In the genomic region with DNA sequence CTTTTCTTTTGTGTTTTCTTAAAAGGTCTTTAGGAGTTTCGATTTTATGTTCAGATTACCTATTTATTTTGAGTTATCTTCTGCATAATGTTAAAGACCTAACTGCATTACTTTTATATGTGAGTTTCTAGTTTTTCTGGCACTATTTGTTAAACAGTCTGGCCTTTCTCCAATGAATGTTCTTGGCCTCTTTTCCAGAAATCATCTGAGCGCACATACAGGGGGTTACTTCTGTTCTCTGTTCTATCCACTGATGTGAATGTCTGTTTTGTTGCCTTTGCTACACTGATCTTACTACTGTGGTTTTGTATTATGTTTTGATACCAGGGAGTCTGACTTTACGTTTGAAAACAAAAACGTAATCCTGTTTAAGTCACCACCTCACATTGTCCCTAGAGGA, we compare ENCODE assay signal across 27 mouse cellular contexts. TPM values are rescaled to one million over a fixed set of nuclear protein-coding genes. Genes with fewer than 3 reads are reported as not detected.
DNase-seq lines count a peak whose midpoint lies in the region; ATAC-seq and TF ChIP-seq lines count a peak whose summit lies in the region.
"Had no signal": no experiment of that assay in that cellular context is flagged by ENCODE, and none has a peak within 500 bp of the region (broad histone marks: within the 10 kb centered on the region; RNA-seq: fewer than 3 reads in every experiment).

No protein-coding gene starts in this region.

- peak; percentile 8 for DNase-seq in embryonic facial prominence, embryonic 14.5 days (ENCODE audit: low spot score)
- no peak for DNase-seq in embryonic facial prominence, embryonic 10.5 days (ENCODE audit: low spot score)
- DNase-seq in limb, embryonic 14.5 days (ENCODE audit: low spot score), result peak; percentile 27
- no peak for DNase-seq in limb, embryonic 10.5 days (ENCODE audit: low spot score)
- DNase-seq in lung, postnatal 10 days, result peak; percentile 10
- no peak for DNase-seq in lung, postnatal 36 days
- DNase-seq in telencephalon, adult 2 months (ENCODE audit: low read depth, low spot score), result peak; percentile 19
- DNase-seq in adrenal gland, postnatal 4 days (ENCODE audit: low spot score in 2 of 2), result no peak
- DNase-seq: adrenal gland, adult 2 months; adrenal gland, postnatal 25 days; B cell, adult 2 months; cerebellum, adult 11-12 months; cerebellum, adult 9-10 months; cerebellum, postnatal 25 days; gastrocnemius, postnatal 36 days; heart, adult 11 months; heart, postnatal 4 days had no signal

- no peaks in the 10 kb centered on the region for H3K4me1 ChIP-seq in embryonic facial prominence, embryonic 14.5 days (ENCODE audit: control insufficient read depth, insufficient read depth, low read length)
- H3K4me1 ChIP-seq in embryonic facial prominence, embryonic 10.5 days, result no peaks in the 10 kb centered on the region
- H3K4me1 ChIP-seq in limb, embryonic 14.5 days (ENCODE audit: control insufficient read depth, insufficient read depth, low read length), result no peaks in the 10 kb centered on the region
- H3K4me1 ChIP-seq in limb, embryonic 10.5 days, result no peaks in the 10 kb centered on the region
- H3K4me1 ChIP-seq: embryonic facial prominence, embryonic 15.5 days; forebrain, embryonic 10.5 days; hindbrain, embryonic 13.5 days had no signal

- no peaks in the 10 kb centered on the region for H3K9me3 ChIP-seq in embryonic facial prominence, embryonic 14.5 days (ENCODE audit: control insufficient read depth, low read length)
- no peaks in the 10 kb centered on the region for H3K9me3 ChIP-seq in embryonic facial prominence, embryonic 10.5 days
- H3K9me3 ChIP-seq in limb, embryonic 14.5 days (ENCODE audit: control insufficient read depth, low read length), result no peaks in the 10 kb centered on the region
- H3K9me3 ChIP-seq in limb, embryonic 10.5 days (replicated peaks), result no peaks in the 10 kb centered on the region
- H3K9me3 ChIP-seq: embryonic facial prominence, embryonic 15.5 days; forebrain, embryonic 10.5 days; G1E; hindbrain, embryonic 13.5 days had no signal

- H3K27ac ChIP-seq in embryonic facial prominence, embryonic 14.5 days (replicated peaks; ENCODE audit: low read depth, low read length), result no peak overlapping the region
- no peak overlapping the region for H3K27ac ChIP-seq in embryonic facial prominence, embryonic 10.5 days (replicated peaks)
- no peak overlapping the region for H3K27ac ChIP-seq in limb, embryonic 14.5 days (replicated peaks; ENCODE audit: low read depth, low read length)
- no peak overlapping the region for H3K27ac ChIP-seq in limb, embryonic 10.5 days
- H3K27ac ChIP-seq: embryonic facial prominence, embryonic 15.5 days; forebrain, embryonic 10.5 days; hindbrain, embryonic 13.5 days; hindbrain, postnatal 0 days had no signal

- no peaks in the 10 kb centered on the region for H3K27me3 ChIP-seq in embryonic facial prominence, embryonic 14.5 days (replicated peaks; ENCODE audit: control insufficient read depth, insufficient read depth, low read length)
- H3K27me3 ChIP-seq in embryonic facial prominence, embryonic 10.5 days (replicated peaks; ENCODE audit: low read depth, poor library complexity, severe bottlenecking), result no peaks in the 10 kb centered on the region
- no peaks in the 10 kb centered on the region for H3K27me3 ChIP-seq in limb, embryonic 14.5 days (ENCODE audit: control insufficient read depth, insufficient read depth, low read length)
- H3K27me3 ChIP-seq in limb, embryonic 10.5 days (ENCODE audit: low read depth, poor library complexity, severe bottlenecking), result no peaks in the 10 kb centered on the region
- H3K27me3 ChIP-seq: embryonic facial prominence, embryonic 15.5 days; hindbrain, embryonic 13.5 days; Patski had no signal

- no peak overlapping the region for H3K4me2 ChIP-seq in embryonic facial prominence, embryonic 14.5 days (ENCODE audit: low read depth, low read length)
- H3K4me2 ChIP-seq in limb, embryonic 14.5 days (replicated peaks; ENCODE audit: low read depth, low read length, severe bottlenecking), result no peak overlapping the region
- H3K4me2 ChIP-seq: embryonic facial prominence, embryonic 15.5 days; hindbrain, embryonic 13.5 days had no signal

- no peak overlapping the region for H3K9ac ChIP-seq in embryonic facial prominence, embryonic 14.5 days (ENCODE audit: low read depth, low read length)
- H3K9ac ChIP-seq in limb, embryonic 14.5 days (ENCODE audit: low read depth, low read length, severe bottlenecking), result no peak overlapping the region
- H3K9ac ChIP-seq: embryonic facial prominence, embryonic 15.5 days; hindbrain, embryonic 13.5 days had no signal

- ATAC-seq in embryonic facial prominence, embryonic 14.5 days (ENCODE audit: low read depth), result no peak
- ATAC-seq in limb, embryonic 14.5 days (ENCODE audit: low FRiP score, low read depth), result no peak
- ATAC-seq: activated CD4-positive, CD25-positive, alpha-beta regulatory T cell, adult 4 months; CD4-positive, CD25-positive, alpha-beta regulatory T cell, adult 4 months; forebrain, embryonic 14.5 days; hindbrain, postnatal 0 days; Patski had no signal

- 74% methylated on average over 4 of the region's 4 CpGs for WGBS in embryonic facial prominence, embryonic 14.5 days
- 85% methylated on average over 4 of the region's 4 CpGs for WGBS in embryonic facial prominence, embryonic 10.5 days
- 82% methylated on average over 4 of the region's 4 CpGs for WGBS in limb, embryonic 14.5 days
- 90% methylated on average over 4 of the region's 4 CpGs for WGBS in limb, embryonic 10.5 days

- TF ChIP-seq POLR2A in limb, embryonic 14.5 days (IDR thresholded peaks at IDR 0.05; ENCODE audit: borderline replicate concordance, extremely low read depth, insufficient read depth, insufficient read length), result no peak

- H3K36me3 ChIP-seq in embryonic facial prominence, embryonic 14.5 days (ENCODE audit: control insufficient read depth, insufficient read depth, low read length), result no peaks in the 10 kb centered on the region
- no peaks in the 10 kb centered on the region for H3K36me3 ChIP-seq in embryonic facial prominence, embryonic 10.5 days (replicated peaks)
- H3K36me3 ChIP-seq in limb, embryonic 14.5 days (ENCODE audit: control insufficient read depth, insufficient read depth, low read length), result no peaks in the 10 kb centered on the region
- no peaks in the 10 kb centered on the region for H3K36me3 ChIP-seq in limb, embryonic 10.5 days
- H3K36me3 ChIP-seq: embryonic facial prominence, embryonic 15.5 days; forebrain, embryonic 10.5 days; G1E; hindbrain, embryonic 13.5 days had no signal

- H3K4me3 ChIP-seq in embryonic facial prominence, embryonic 14.5 days (ENCODE audit: low read depth, low read length), result no peak overlapping the region
- H3K4me3 ChIP-seq in embryonic facial prominence, embryonic 10.5 days, result no peak overlapping the region
- no peak overlapping the region for H3K4me3 ChIP-seq in limb, embryonic 14.5 days (replicated peaks; ENCODE audit: low read length)
- no peak overlapping the region for H3K4me3 ChIP-seq in limb, embryonic 10.5 days
- H3K4me3 ChIP-seq: embryonic facial prominence, embryonic 15.5 days; erythroblast, embryonic 14.5 days; forebrain, embryonic 10.5 days; hindbrain, embryonic 13.5 days had no signal

RNA-seq across cellular contexts. Expression of a gene that starts 3.8 kb away (rescaled TPM):
- polyA plus RNA-seq in embryonic facial prominence, embryonic 14.5 days (2014; fragmentation: Nextera tagmentation; extraction: Ambion mirVana), result 27.8 and 28.5 TPM in 2 replicates
- 30.5 and 30.7 TPM in 2 replicates for polyA plus RNA-seq in embryonic facial prominence, embryonic 10.5 days (2016; fragmentation: Nextera tagmentation; extraction: Ambion mirVana)
- polyA plus RNA-seq in limb, embryonic 14.5 days (2012; rRNA removed), result 19.2 and 19.4 TPM in 2 replicates
- 28.6 and 28.7 TPM in 2 replicates for polyA plus RNA-seq in limb, embryonic 14.5 days (2014; fragmentation: Nextera tagmentation; extraction: Ambion mirVana)
- 32.9 and 33.2 TPM in 2 replicates for polyA plus RNA-seq in limb, embryonic 10.5 days (2016; fragmentation: Nextera tagmentation; extraction: Ambion mirVana)
- total RNA-seq in adrenal gland, postnatal 4 days (2021), result 10 to 100 TPM; 38.9 to 39.1 TPM

RNA-seq across cellular contexts. Expression of a gene that starts 35.1 kb away (rescaled TPM):
- polyA plus RNA-seq in embryonic facial prominence, embryonic 14.5 days (2014; fragmentation: Nextera tagmentation; extraction: Ambion mirVana), result 28.0 and 28.9 TPM in 2 replicates
- polyA plus RNA-seq in embryonic facial prominence, embryonic 10.5 days (2016; fragmentation: Nextera tagmentation; extraction: Ambion mirVana), result 15.8 and 16.7 TPM in 2 replicates
- polyA plus RNA-seq in limb, embryonic 14.5 days (2012; rRNA removed), result 24.8 and 27.0 TPM in 2 replicates
- 25.4 and 26.5 TPM in 2 replicates for polyA plus RNA-seq in limb, embryonic 14.5 days (2014; fragmentation: Nextera tagmentation; extraction: Ambion mirVana)
- polyA plus RNA-seq in limb, embryonic 10.5 days (2016; fragmentation: Nextera tagmentation; extraction: Ambion mirVana), result 14.3 and 17.2 TPM in 2 replicates
- total RNA-seq in adrenal gland, postnatal 4 days (2021), result 10 to 100 TPM; 74.0 to 79.3 TPM

Comparison
In these comparisons a context has a peak if more than half of its experiments do, and no peak if none do; other contexts are left out.
1. DNase-seq: peak in embryonic facial prominence, embryonic 14.5 days (single experiment), limb, embryonic 14.5 days (single experiment), lung, postnatal 10 days (single experiment) and telencephalon, adult 2 months (single experiment); none in embryonic facial prominence, embryonic 10.5 days (single experiment), limb, embryonic 10.5 days (single experiment), lung, postnatal 36 days (single experiment) and adrenal gland, postnatal 4 days (0 of 2).